Mouse (Mus musculus): ENCODE measurements at regions not wholly inside any gene's neighbourhood (a gene's known extent, or its start where the extent isn't known, plus 50 kb on each side); places are given as distances from the start of the nearest gene placed in this dataset.

DNA sequence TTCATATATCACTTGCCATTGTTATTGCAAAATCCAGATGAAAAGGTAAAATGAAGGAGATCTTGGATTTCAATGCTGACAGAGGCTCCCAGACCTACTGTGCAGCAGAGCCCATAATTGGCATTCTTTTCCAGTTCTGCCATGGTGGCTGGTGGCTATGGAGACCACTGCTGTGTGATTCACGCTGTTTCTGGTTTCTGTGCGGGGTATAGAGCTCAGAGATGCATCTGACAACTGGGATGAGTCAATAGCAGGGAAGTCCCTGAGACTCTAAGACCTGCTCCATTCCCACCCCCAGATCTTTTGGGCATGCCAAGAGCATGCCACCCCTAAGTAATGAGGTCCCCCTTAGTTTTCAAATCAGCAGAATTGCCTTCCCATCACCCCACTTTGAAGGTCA lies 120.7 kb upstream of the Rbbp6 start:
- TF ChIP-seq GATA1 (IDR thresholded peaks at IDR 0.05; ENCODE audit: low read length), result no peak
- no peak for TF ChIP-seq TAL1 (IDR thresholded peaks at IDR 0.05; ENCODE audit: low read length)

Data from erythroblast, embryonic 14.5 days (primary cell).